Mouse (Mus musculus) left cerebral cortex, adult 11 months (tissue): ENCODE measurements around the gene Upf1.

Experiments used
- DNase-seq: peaks from one replicate; pipeline ENCODE4 v3.0.0; 2022; ENCODE audit warnings: low spot score

Upf1 gene

GRCm38 (mm10) chr8:70359411-70359810 is 6.3 kb upstream of the Upf1 start:
- DNase-seq, result no peak

DNA sequence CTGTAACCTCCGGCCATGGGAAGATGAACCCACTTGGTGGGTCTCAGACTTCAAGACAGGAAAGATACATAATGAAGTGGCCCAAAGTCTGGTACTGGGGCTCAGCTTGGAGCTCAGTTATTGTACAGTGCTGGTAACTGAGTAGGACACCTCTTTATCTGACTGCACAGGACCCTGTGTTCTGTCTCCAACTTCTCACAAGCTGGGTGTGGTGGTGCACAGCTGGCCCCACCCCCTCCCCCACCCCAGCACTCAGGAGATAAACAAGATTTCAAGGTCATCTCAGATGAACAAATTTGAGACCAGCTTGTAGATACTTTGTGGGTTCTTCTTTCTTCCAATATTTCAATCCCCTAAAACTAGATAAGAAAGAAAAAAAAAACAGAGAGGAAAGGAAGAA is 3.0 kb upstream of the Upf1 start:
- no peak for DNase-seq

- no peak for DNase-seq
These were observed 926 bp upstream of the Upf1 start for GRCm38 (mm10) chr8:70354004-70354403.

GRCm38 (mm10) chr8:70352657-70353151 is 374 bp downstream of the Upf1 start:
- no peak for DNase-seq

DNA sequence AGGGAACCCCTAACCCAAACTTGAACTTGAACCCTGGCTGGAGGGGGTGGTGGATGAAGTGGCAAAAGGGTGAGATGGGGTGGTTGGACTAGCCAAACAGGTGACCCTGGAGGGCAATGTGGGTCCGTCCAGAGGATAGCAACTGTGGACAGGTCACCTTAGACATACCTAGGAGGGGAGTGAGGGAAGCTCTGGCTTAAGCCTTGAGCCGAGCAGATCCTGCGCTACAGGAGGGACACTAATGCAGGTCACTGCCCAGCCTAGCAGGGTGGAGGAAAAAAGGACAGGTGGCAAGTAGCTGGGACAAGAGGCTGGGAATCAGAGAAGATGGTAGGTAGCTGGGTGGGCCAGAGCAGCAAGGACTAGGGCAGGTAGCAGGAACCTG is 1.1 kb downstream of the Upf1 start:
- no peak for DNase-seq

DNA sequence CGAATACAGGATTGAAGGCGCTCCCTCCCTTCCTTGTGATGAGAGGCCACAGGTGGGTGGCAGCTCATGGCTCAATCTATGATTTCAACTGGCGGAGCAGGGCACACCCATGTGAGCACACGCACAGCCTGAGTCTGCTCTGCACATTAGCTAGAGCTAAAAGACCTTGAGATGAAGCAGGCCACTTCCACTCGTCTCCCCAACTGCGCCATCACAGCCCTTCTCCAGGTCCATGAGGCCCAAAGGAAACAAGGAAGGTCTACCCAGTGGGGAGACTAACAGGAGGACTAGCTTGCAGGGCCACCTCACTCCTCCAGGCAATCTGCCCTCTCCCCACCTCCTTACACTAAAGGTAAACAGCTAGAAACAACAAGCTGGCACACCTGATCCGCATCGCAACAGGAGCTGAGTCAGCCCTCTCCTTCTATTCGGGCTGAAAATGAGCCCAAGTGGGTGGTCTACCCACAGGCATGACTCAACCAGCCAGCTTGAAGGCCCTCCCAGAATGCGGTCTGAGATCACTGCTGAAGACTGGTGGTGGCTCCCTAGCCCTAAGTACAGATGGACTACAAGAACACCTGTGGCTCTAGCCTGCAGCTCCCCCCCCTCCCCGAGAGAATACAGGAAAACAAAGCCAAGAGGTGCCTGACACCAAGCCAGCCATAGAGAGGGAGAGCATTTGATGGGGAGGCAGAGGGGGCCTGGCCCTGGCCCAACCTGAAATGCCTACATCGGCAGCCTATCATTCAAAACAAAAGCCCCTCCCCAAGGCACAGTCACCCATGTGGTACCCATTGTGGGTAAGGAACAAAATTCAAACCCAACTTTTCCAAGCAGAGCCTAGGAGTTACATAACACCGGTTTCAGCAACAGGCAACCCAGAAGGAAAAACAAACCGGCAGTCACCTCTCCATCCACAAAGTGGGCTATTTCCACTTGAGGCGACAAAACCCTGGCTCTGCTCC is 1.8 kb downstream of the Upf1 start:
- no peak for DNase-seq

- no peak for DNase-seq
These were observed 5.1 kb downstream of the Upf1 start for GRCm38 (mm10) chr8:70347860-70348420.

DNA sequence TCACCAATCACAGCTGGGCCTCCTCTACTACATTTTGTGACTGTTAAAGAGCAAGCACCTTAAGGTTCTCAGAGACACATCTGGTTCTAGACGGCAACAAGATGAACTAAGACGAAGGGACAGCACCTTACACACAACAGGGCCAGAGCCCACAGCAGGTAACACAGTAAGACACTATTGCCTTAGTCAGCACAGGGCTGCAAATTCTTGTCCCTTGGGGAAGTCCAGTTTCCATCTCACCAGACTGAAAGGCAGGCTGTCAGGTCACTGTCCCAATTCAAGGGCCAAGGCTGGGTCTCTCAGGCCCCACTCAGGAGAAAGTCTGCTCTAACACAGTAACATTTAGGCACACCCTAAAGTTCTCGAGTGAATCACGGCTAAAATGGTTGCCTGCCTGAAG is 5.6 kb downstream of the Upf1 start:
- no peak for DNase-seq

- no peak for DNase-seq
These were observed 8.8 kb downstream of the Upf1 start for GRCm38 (mm10) chr8:70344279-70344678.

GRCm38 (mm10) chr8:70343696-70344095 is 9.4 kb downstream of the Upf1 start:
- no peak for DNase-seq

- no peak for DNase-seq
These were observed 10.0 kb downstream of the Upf1 start for GRCm38 (mm10) chr8:70343076-70343475.

DNA sequence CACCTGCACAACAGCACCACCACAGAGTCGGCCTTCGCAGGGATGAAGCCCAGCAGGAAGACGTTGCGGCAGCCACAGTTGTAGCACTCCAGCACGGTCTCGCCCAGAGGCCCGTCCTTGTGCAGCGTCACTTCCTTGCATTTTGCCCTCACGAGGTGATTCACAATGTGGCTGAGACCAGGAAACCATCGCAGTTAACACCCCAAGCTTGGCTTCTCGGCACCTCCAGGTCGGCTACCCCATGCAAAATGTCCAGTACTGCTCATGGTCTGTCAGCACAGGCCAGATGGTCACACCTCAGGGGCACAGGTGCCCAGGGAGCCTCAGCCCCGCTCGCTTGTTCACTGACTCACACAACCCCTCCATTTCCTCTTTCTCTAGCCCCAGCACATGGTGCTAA is 11.1 kb downstream of the Upf1 start:
- no peak for DNase-seq

DNA sequence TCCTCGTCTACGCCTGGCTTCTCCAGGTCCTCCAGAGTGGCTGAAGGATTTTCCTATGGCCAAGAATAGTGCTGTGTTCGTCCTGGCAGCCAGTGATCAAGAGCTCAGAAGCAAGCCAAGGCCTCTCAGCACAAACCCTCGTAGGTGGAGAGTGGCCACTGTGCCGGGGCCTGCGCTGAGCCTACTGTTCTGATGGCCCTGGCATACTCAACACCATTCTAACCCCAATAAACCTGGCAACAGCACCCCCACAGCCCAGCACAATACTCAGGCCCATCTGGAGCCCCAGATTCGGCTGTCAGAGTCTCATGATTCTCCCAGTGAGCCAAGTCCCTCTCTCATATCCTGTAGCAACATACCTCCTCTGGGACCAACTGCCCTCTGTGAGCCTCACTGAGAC is 12.4 kb downstream of the Upf1 start:
- DNase-seq, result no peak

DNA sequence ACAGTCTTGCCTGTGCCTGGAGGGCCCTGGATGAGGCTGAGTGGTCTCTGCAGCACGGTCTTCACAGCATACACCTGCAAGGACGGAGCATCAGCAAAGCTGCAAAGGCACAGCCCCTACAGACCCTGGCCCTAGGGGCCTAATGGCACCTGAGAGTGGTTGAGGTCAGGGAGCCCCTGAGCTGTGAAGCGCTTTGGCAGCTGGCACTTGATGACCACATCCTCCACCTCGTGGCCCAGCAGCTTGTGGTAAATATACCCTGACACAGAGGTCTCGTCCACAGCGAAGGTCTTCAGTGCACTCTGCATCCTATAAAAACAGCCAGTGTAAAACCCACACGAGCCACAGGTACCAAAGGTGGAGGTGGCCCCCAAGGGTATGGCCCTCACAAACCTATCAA is 14.1 kb downstream of the Upf1 start:
- DNase-seq, result no peak

DNA sequence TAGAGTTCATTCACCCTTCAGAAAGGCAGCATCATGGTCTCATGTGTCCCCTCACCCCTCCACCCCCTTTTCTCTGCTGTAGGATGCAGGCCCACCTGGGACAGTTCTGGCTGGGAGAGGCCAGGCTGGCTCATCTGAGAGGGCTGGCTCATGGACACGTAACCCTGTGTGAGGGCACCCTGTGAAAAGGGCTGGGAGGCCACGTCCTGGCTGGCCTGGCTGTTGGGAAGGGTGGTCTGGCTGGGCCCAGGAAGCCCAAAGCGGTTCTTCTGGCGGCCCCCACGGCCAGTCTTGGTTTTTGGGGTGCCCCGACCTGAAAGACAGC is 20.2 kb downstream of the Upf1 start:
- no peak for DNase-seq

- DNase-seq, result peak; percentile 53
These were observed 20.8 kb downstream of the Upf1 start for GRCm38 (mm10) chr8:70332070-70332877.

- no peak for DNase-seq
These were observed 21.6 kb downstream of the Upf1 start for GRCm38 (mm10) chr8:70331526-70331925.

GRCm38 (mm10) chr8:70330741-70331364 is 22.2 kb downstream of the Upf1 start:
- DNase-seq, result peak; percentile 61

DNA sequence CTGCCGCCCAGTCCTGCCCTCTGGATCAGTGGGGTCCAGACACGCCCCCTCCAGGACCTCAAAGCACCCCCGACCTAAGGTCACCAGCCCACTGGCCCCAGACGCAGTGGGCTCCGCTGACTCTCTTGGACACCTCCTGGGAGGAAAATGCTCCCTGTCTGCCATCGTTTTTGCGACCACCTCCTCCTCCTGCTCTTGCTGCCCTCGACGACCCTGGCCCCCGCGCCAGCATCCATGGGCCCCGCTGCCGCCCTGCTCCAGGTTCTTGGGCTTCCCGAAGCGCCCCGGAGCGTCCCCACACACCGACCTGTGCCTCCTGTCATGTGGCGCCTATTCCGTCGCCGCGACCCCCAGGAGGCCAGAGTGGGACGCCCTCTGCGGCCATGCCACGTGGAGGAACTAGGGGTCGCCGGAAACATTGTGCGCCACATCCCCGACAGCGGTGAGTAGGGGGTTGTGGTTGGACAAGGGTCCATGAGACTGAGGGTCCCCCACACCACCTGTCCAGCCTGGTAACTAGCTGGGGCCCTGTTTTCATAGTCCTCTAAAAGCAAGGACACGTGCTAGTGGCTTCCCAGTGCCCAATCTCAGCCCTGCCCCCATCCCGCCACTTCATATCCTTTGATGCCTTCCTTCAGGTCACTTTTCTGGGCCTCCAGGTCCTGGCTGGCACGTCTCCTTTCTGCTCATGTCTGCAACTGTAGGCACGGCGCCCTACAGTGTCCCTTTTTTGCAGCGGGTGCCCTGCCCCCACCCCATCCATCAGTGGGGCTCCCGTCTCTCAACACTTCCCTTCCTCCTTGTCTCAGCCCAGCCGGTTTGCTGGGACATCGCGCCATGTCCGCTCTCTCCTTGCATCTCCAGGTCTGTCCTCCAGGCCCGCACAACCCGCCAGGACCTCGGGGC is 23.0 kb downstream of the Upf1 start:
- no peak for DNase-seq

DNA sequence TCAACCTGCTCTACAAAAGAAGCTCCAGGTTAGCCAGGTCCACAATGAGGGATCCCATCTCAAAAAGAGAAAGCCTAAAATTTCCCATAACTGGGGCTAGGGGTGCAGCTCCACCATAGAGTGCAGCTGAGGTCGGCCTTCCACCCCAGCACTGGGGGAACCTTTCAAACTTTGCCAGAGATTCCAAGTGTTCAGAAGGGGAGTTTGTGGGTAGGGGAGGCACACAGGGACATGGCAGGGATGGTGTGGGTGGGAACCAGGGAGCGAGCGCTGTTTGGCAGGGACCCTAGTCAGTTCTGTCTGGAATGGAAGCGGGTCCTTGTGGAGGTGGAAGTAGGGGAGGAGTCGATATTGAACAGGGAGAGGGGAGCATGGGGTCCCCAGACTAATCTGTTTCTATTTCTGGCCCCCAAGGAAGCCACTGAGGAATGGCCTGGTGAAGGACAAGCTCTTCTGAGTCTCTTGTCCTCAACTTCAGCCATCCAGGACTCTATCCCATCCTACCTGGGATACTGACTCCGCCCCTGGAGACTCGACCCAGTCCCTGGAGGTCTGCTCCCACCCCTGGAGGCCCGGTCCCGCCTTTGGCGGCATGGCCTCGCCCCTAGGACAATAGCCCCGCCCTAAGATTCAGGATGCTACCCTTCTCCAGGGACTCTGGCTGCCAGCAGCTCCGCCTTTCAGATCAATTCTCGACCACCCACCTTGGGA is 23.8 kb downstream of the Upf1 start, which contains the start of gene Gdf1:
TSS of gene Gdf1 (plus strand) at position 694 of the 711 bp plus-strand sequence.
- no peak for DNase-seq
